Mouse (Mus musculus): ENCODE results near the gene Dnase2a.
"Not testable (repeated sequence)": the region's sequence is repeated elsewhere in the genome, so short reads cannot be mapped to it uniquely, and the experiment has no call there.

The Dnase2a gene

GRCm38 (mm10) chr8:84907979-84908378 is 381 bp upstream of the Dnase2a start:
- DNase-seq (ENCODE audit: low spot score in 2 of 2): not testable (repeated sequence)

GRCm38 (mm10) chr8:84909162-84909767 is 905 bp downstream of the Dnase2a start:
- DNase-seq (ENCODE audit: low spot score in 2 of 2): no peak

GRCm38 (mm10) chr8:84909949-84910348 is 1.6 kb downstream of the Dnase2a start:
- DNase-seq (ENCODE audit: low spot score in 2 of 2): no peak

- DNase-seq (ENCODE audit: low spot score in 2 of 2): no peak
Observed at GRCm38 (mm10) chr8:84910551-84910950, 2.2 kb downstream of the Dnase2a start.

- no peak for DNase-seq (ENCODE audit: low spot score in 2 of 2)
Observed at GRCm38 (mm10) chr8:84911854-84912253, 3.5 kb downstream of the Dnase2a start.

GRCm38 (mm10) chr8:84912391-84912790 is 4.0 kb downstream of the Dnase2a start:
- DNase-seq (ENCODE audit: low spot score in 2 of 2): no peak

- DNase-seq (ENCODE audit: low spot score in 2 of 2): peak in 1 of 2 experiments; percentile 69
Observed at GRCm38 (mm10) chr8:84912895-84913501, 4.6 kb downstream of the Dnase2a start.

GRCm38 (mm10) chr8:84913502-84913900 is 5.1 kb downstream of the Dnase2a start:
- DNase-seq (ENCODE audit: low spot score in 2 of 2): no peak

- no peak for DNase-seq (ENCODE audit: low spot score in 2 of 2)
Observed at GRCm38 (mm10) chr8:84913960-84914359, 5.6 kb downstream of the Dnase2a start.

- DNase-seq (ENCODE audit: low spot score in 2 of 2): no peak
Observed at GRCm38 (mm10) chr8:84915269-84915668, 6.9 kb downstream of the Dnase2a start.

- no peak for DNase-seq (ENCODE audit: low spot score in 2 of 2)
Observed at GRCm38 (mm10) chr8:84917781-84918180, 9.4 kb downstream of the Dnase2a start.

- DNase-seq (ENCODE audit: low spot score in 2 of 2): no peak
Observed at GRCm38 (mm10) chr8:84918646-84919045, 10.3 kb downstream of the Dnase2a start.

GRCm38 (mm10) chr8:84921596-84921995 is 13.2 kb downstream of the Dnase2a start:
- DNase-seq (ENCODE audit: low spot score in 2 of 2): no peak

GRCm38 (mm10) chr8:84925557-84925956 is 17.2 kb downstream of the Dnase2a start:
- DNase-seq (ENCODE audit: low spot score in 2 of 2): no peak

GRCm38 (mm10) chr8:84927513-84927912 is 19.2 kb downstream of the Dnase2a start:
- DNase-seq (ENCODE audit: low spot score in 2 of 2): no peak

GRCm38 (mm10) chr8:84928456-84929306 is 20.3 kb downstream of the Dnase2a start:
- DNase-seq (ENCODE audit: low spot score in 2 of 2): peak in 1 of 2 experiments; percentile 66

- DNase-seq (ENCODE audit: low spot score in 2 of 2): no peak
Observed at GRCm38 (mm10) chr8:84930582-84930981, 22.2 kb downstream of the Dnase2a start.

- DNase-seq (ENCODE audit: low spot score in 2 of 2): no peak
Observed at GRCm38 (mm10) chr8:84933767-84934559, 25.6 kb downstream of the Dnase2a start.

GRCm38 (mm10) chr8:84934860-84935259 is 26.5 kb downstream of the Dnase2a start:
- peak in 1 of 2 experiments; percentile 50 for DNase-seq (ENCODE audit: low spot score in 2 of 2)

- no peak for DNase-seq (ENCODE audit: low spot score in 2 of 2)
Observed at GRCm38 (mm10) chr8:84935489-84935888, 27.1 kb downstream of the Dnase2a start.

- peak in 1 of 2 experiments; percentile 19 for DNase-seq (ENCODE audit: low spot score in 2 of 2)
Observed at GRCm38 (mm10) chr8:84936041-84936961, 27.9 kb downstream of the Dnase2a start.
